Mouse (Mus musculus) liver, embryonic 14.5 days (tissue): ENCODE measurements at regions not wholly inside any gene's neighbourhood (a gene's known extent, or its start where the extent isn't known, plus 50 kb on each side); places are given as distances from the start of the nearest gene placed in this dataset.

Experiments
- CTCF ChIP-seq: IDR thresholded peaks from 2 replicates; pipeline ENCODE4 v1.5.1; 2016; ENCODE audit warnings: antibody characterized with exemption, low read depth, control low read depth
- EP300 ChIP-seq: IDR thresholded peaks from 2 replicates; pipeline ENCODE4 v1.6.1; 2016; ENCODE audit warnings: antibody characterized with exemption, low read depth

DNA sequence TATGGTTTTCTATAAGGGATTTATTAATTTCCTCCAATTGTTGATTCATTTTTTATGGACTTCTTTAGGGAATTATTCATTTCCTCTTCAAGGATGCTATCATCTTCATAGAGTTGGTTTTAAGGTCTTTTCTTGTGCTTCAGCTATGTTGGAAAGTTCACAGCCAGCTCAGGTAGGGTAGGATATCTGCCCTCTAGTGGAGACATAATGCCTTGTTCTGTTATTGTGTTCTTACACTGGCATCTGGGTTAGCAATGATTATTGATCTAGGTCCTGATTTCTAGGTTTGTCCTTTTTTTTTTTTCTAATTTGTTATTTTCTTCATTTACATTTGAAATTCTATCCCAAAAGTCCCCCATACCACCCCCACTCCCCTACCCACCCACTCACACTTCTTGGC lies 135.8 kb upstream of the Nckap5 start:
- TF ChIP-seq CTCF, result peak; percentile 26; the same call in 1 of the 2 replicates
- TF ChIP-seq EP300, result no peak
